Mouse (Mus musculus) left cerebral cortex, adult 2 months (tissue): ENCODE measurements at regions not wholly inside any gene's neighbourhood (a gene's known extent, or its start where the extent isn't known, plus 50 kb on each side); places are given as distances from the start of the nearest gene placed in this dataset.

Experiments
- DNase-seq, 2 experiments: peaks; one replicate each; pipeline ENCODE4 v3.0.0; 2021 to 2022; ENCODE audit warnings: low spot score in 2 of 2, mixed read lengths in 1 of 2; ENCODE audit errors: extremely low spot score in 1 of 2
- H3K27ac ChIP-seq: fragments of 200-600 bp; 2 replicates; pipeline ENCODE4 v1.8.1; 2022
- H3K4me3 ChIP-seq: fragments of 200-600 bp; 2 replicates; pipeline ENCODE4 v1.8.1; 2022
- CTCF ChIP-seq: fragments of 200-600 bp; IDR thresholded peaks from 2 replicates; pipeline ENCODE4 v1.8.1; 2022; ENCODE audit warnings: antibody characterized with exemption, mild to moderate bottlenecking, moderate library complexity
- intact Hi-C: fragments of 180-260 bp; cut with DNase I; formaldehyde crosslinking; loops from one replicate; pipeline ENCODE4 v1.15.1; 2025

DNA sequence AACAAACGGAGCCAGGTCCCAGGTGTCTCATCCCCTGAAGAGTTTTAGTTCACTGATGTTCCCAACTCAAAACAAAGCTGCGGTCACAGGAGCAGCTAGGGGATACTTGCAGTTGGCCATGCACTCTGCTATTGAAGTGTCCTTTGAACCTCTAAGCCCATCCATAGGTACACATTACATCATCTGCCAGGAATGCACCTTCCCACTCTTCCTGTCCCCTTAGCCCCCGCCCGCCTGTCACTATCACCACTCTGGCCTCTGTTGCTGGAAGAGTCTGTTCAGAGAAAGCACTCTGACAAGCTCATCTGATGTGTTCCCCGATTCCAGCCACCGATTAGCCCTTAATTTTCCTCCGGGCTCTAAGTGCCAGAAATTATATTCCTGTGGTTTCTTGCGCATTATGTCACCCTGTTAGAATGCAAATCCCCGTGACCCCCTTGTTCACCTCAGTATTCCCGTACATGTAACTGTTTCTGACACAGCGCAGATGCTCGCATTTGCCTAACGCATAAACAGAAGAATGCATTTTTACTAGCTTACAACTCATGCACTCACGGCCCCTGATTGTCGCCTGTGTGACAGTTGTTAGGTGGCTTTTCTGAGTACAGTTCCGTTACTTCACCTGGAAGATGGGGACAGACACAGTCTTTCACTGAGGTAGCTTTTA lies 93.8 kb downstream of the Gm11011 start:
- TF ChIP-seq CTCF: no peak
- Histone ChIP-seq H3K4me3 (no peak overlapping the region), H3K27ac (no peak overlapping the region)
- intact Hi-C loops: no loop called here
- no peak for DNase-seq

DNA sequence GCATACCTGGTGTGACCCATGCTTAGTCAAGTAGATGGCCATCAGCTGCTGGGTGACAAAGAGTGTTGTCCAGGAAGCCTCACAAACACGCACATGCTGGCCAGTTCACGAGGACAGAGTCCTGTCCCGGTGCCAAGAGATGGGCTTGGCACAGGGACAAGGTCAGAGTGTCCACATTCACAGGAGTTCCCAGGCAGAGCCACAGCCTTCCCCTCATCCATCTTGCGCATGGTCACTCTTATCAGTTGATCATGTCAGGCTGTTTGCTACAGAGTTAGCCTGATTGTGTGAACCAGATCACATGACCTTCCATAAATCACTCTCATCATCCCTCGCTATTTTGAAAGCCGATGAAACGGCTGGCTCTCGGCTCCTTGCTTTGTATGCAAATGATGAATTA lies 103.6 kb downstream of the Gm11011 start:
- H3K4me3 ChIP-seq: no peak overlapping the region
- no peak overlapping the region for H3K27ac ChIP-seq
- no peak for TF ChIP-seq CTCF
- no peak for DNase-seq
- intact Hi-C loops: no loop called here

DNA sequence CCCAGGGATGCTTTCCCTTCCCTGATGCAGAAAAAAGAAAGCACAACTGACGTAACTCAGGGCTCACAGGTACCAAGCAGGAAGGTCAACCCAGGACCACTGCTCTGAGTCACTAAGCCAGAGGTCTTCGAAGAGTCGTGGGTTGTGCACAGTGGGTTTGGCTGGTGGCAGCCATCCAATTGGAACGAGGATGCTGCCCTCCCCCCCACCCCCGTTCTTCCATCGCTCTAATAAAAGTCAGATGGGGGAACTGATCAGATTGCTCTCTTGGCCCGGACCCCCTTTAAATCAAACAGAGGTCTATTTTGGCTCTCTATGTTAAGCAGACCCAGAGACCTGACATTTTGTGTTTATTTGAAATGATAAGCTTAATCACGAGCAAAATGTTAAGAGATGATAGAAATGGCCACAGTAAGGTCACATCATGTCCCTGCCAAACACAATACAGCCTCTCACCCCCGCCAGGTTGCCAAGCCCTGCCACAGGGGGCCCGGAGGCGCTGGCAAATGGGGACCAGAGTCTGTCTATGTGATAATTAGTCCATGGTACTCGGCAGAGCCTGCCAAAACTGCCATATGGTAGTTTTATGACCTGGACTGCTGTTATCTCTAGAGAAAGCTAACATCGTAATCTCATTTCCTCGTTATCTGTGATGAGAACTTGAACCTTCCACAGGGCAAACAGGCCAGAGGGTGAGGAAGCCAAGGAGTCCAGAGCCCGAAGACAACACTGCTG lies 105.6 kb downstream of the Gm11011 start:
- intact Hi-C loops: no loop called here
- no peak for DNase-seq
- TF ChIP-seq CTCF: no peak

DNA sequence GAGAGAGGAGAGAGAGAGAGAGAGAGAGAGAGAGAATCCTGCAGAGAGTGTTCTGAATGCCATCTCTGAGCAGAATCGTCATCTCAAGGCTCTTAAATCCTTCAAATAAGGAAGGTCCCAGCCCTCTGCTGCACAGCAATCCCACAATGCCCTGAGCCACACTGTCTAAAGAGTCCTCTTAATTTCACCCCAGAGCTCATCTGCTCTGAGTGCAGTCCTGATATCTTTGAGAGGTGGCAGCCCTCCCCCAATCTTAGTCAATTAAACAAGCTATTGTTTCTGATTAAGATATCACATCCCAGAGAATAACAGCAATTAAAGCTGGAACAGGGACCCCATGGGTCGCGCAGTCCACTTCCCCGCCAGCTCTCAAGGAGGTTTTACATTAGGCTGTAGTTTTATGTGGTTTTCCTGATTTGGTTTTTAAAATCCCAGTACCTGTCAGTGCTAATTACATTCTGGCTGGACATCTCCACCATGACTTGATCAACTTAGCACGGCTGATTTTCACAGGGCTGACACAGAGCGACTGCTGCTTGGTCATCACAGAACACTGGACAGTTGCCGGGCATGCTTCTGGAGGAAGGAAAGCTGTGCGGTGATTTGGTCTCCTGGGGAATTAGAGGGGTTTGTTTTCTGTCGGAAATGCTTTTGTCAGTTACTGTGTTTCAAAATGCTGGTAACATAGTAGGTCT lies 113.0 kb downstream of the Gm11011 start:
- Histone ChIP-seq H3K4me3 (no peak overlapping the region), H3K27ac (no peak overlapping the region)
- no peak for DNase-seq
- TF ChIP-seq CTCF: no peak
- intact Hi-C loops: no loop called here

More for the DNA sequence above, 105.6 kb downstream of the Gm11011 start:
- H3K4me3 ChIP-seq: no peak overlapping the region
- H3K27ac ChIP-seq: no peak overlapping the region

DNA sequence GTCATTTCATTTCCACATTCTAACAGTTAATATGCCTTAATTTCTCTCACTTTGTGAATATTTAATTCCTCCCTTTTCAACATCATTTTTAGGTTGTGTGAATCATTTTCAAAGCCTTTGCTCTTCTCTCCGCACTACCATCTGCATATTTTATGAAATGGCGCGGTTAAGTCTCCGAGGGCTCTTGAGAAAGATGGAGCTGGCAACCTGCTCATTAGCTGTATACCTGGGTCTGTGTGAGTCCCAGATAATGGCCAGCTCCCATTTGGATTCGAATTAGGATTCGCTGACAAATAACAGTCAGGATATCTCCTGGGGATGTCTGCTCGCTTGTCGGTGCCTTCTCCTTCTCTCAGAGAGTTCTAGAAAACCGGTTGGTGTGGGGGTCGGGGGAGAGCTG lies 118.0 kb downstream of the Gm11011 start:
- DNase-seq: no peak
- no peak overlapping the region for H3K27ac ChIP-seq
- intact Hi-C loops: no loop called here
- H3K4me3 ChIP-seq: no peak overlapping the region
- no peak for TF ChIP-seq CTCF

DNA sequence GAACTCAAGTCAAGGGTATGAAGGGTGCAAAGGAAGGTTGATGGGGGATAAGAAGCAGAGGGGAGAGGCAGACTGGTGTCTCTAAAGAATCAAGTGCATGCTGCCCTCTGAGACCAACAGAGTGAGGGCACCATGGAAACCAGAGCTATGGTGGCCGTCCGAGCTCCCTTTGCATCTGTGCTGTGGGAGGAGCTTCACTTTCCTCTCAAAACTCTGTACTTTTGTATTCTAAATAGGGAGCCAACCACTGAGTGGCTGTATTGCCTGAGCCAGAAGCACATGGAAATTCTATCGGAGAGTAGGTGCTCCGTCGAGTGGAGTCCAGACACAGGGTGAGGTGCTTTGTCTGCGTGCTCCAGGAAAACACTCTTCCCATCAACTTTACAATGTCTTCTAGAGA lies 119.9 kb downstream of the Gm11011 start:
- no peak for DNase-seq
- intact Hi-C loops: no loop called here
- no peak for TF ChIP-seq CTCF

DNA sequence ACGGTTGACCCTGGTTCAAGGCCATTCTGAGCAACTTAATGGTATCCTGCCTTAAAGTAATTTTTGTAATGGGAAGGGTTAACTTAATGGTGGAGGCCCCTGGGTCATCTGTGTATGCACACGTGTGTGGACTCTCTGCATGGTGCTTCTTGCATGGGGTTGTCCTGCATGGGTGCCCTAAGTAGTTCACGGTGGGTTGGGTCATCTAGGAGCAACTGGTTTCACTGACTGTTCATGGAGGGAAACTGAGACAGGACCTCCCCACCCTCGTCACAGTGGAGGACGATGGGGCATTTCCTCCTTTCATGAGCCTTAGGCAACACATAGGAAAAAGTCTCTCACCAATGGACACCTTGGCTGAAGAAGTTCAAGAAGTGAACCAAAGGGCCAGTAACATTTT lies 123.4 kb downstream of the Gm11011 start:
- no peak overlapping the region for H3K4me3 ChIP-seq
- no peak for TF ChIP-seq CTCF
- H3K27ac ChIP-seq: no peak overlapping the region
- no peak for DNase-seq
- intact Hi-C loops: no loop called here

More for the DNA sequence above, 119.9 kb downstream of the Gm11011 start:
- H3K4me3 ChIP-seq: no peak overlapping the region
- no peak overlapping the region for H3K27ac ChIP-seq

DNA sequence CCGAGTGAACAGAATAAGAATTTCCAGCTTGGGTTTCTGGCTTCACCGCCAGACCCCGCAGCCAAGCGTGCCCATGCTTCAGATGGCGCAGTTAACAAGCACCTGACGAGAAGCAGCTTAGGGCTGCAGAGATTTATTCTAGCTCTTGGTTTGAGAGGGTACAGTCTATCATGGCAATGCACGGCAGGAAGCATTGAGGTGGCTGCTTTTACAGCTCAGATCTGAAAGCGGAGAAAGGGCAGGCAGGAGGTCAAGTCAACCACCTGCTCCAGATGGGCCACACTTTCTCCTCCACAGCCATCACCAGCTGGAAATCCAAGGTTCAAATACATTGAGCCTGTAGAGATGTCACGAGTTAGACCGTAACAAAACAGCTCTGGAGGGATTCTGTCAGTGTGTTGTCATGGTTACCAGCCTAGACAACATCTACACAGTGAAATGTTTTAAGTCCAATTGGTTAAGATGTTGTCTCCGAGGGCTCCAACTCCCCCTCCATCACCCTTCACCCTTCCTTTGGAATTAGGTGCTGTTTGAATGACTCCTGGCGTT lies 126.0 kb downstream of the Gm11011 start:
- Histone ChIP-seq H3K4me3 (no peak overlapping the region), H3K27ac (no peak overlapping the region)
- no peak for DNase-seq
- TF ChIP-seq CTCF: no peak
- intact Hi-C loops: no loop called here

DNA sequence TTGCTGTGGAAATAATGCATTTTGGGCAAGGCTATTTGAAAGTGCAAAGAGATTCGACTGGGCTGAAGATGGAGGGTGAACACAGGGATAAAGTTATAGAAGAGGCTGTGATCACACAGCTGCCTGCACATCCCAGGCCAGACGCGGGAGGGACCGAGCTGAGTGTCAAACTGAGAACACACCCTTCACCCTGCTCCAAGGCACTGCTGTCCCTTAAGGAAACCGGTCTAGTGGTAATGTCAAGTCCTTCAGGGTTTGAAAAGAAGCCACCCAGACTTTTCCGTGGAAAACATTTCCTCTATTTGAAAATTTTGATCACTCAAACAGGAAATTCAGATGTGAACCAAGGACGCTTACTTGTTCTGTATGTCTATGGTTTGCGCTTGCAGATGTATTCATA lies 134.6 kb downstream of the Gm11011 start:
- DNase-seq: no peak
- TF ChIP-seq CTCF: no peak
- intact Hi-C loops: no loop called here
- Histone ChIP-seq H3K4me3 (no peak overlapping the region), H3K27ac (no peak overlapping the region)

DNA sequence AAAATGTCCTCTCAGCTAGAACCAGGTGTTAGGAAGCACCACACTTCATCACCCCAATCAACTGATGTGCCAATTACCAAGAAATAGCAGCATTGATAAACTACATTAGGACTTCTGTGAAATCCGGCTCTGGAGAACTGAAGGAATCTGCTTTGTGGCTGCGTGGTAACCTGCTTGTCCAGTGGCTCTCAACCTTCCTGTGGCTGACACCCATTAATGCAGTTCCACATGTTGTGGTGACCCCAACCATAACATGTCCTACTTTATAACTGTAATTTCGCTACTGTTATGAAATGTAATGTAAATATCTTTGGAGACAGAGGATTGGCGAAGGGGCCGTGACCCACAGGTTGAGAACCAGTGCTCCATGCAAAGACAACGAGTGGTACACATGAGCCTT lies 136.7 kb downstream of the Gm11011 start:
- no peak for DNase-seq
- Histone ChIP-seq H3K4me3 (no peak overlapping the region), H3K27ac (no peak overlapping the region)
- intact Hi-C loops: no loop called here
- TF ChIP-seq CTCF: no peak

DNA sequence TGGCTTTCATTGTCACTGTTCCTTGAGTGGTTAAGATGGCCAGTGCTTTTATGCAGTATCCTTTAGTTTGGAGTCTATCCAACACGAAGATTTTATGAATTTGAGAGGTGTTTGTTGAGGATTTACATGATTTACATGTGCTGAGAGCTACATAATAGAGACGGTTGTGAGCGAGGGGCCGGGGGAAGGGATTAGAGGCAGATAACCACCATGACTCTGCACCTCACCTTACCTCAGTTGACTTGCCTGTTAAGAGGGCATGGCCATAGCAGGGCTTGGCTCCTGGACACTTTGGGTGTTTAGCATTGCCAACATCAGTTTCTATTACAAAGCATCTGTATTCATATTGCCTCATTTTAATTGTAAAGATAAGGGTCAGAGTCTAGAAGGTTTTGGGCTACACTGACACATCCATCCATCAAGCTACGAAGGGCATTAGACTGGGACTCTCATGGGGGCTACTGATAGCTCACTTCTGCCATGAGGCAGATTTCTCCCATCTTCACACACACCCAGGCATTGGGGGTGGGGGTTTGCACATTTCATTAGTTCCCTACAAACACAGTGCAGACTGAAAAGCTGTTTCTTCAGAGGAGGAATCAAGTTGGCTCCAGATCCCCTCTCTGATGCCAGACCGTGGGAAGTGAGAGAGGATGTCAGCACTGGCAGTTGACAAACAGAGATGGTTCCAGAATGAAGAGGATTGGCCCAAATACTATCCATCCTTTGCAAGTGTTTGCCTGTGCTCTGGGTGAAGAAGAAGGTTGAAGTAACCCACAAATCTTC lies 139.9 kb downstream of the Gm11011 start:
- no peak overlapping the region for H3K27ac ChIP-seq
- no peak for TF ChIP-seq CTCF
- intact Hi-C loops: no loop called here
- peak; percentile 18 to 25 for DNase-seq
- H3K4me3 ChIP-seq: no peak overlapping the region

DNA sequence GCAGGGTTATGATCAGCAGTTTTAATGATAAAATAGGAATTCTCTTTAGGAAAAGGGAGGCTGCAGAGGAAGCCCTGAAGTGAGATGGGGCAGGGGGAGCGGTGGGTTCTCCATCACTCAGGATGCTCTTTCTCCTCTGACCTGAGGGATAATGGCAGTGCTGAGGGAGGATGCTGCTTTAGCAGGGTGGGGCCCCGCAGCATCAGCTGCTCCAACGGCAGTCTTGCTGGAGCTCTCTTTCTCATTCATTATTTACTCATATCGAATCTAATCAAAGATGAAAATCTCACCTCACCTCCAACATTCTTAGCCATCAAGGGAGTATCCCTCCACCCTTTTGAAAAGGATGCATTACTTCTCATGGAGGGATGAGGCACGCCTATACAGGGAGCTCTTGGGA lies 141.7 kb downstream of the Gm11011 start:
- Histone ChIP-seq H3K27ac (no peak overlapping the region), H3K4me3 (no peak overlapping the region)
- TF ChIP-seq CTCF: no peak
- DNase-seq: no peak
- intact Hi-C loops: no loop called here
